Mouse (Mus musculus) ES-Bruce4 (cell line): ENCODE results near the gene Scn4a. TPM values are rescaled to one million over a fixed set of nuclear protein-coding genes. Genes with fewer than 3 reads are reported as not detected.

Experiments used
- H3K27ac ChIP-seq: 2 replicates; pipeline ENCODE4 v1.5.1; 2012; ENCODE audit warnings: low read length, inconsistent platforms; ENCODE audit not compliant: insufficient read depth
- H3K27me3 ChIP-seq: 2 replicates; pipeline ENCODE4 v1.6.1; 2012; ENCODE audit warnings: mild to moderate bottlenecking, low read length, inconsistent platforms; ENCODE audit not compliant: control insufficient read depth, poor library complexity, insufficient read depth, severe bottlenecking
- H3K36me3 ChIP-seq: 2 replicates; pipeline ENCODE4 v1.6.1; 2012; ENCODE audit warnings: inconsistent platforms, mild to moderate bottlenecking, low read length, moderate library complexity; ENCODE audit not compliant: control insufficient read depth, poor library complexity, insufficient read depth, severe bottlenecking
- H3K4me1 ChIP-seq: one replicate; pipeline ENCODE4 v1.8.1; 2011; ENCODE audit warnings: low read length; ENCODE audit not compliant: control insufficient read depth, insufficient read depth
- H3K4me3 ChIP-seq: 2 replicates; pipeline ENCODE4 v1.5.1; 2011; ENCODE audit warnings: low read depth, mild to moderate bottlenecking, low read length
- H3K9ac ChIP-seq: 2 replicates; pipeline ENCODE4 v1.6.1; 2012; ENCODE audit warnings: low read depth, mild to moderate bottlenecking, inconsistent platforms; ENCODE audit not compliant: poor library complexity, severe bottlenecking
- H3K9me3 ChIP-seq: replicated peaks from 2 replicates; pipeline ENCODE4 v1.6.1; 2012; ENCODE audit warnings: mild to moderate bottlenecking, low read length, inconsistent platforms; ENCODE audit not compliant: control insufficient read depth, poor library complexity, insufficient read depth, severe bottlenecking
- CTCF ChIP-seq: IDR thresholded peaks from one replicate; pipeline ENCODE4 v1.8.1; 2011; ENCODE audit warnings: low read depth, low read length
- EP300 ChIP-seq: IDR thresholded peaks from 2 replicates; pipeline ENCODE4 v1.6.1; 2011; ENCODE audit warnings: low read depth, low read length; ENCODE audit not compliant: insufficient read depth
- POLR2A ChIP-seq: IDR thresholded peaks from one replicate; pipeline ENCODE4 v1.8.1; 2011; ENCODE audit warnings: low read length; ENCODE audit not compliant: insufficient read depth
- polyA plus RNA-seq: library from polyadenylated mRNA; stranded (reverse); fragments of >200 nt; gene quantifications from 2 replicates; pipeline ENCODE4 v1.2.4, GENCODE M21; 2011; ENCODE audit warnings: low read depth; ENCODE audit not compliant: missing spikeins, insufficient read depth, insufficient read length

The Scn4a gene
- polyA plus RNA-seq, 1 experiment: not detected

GRCm38 (mm10) chr11:106301765-106302164, 51.3 kb downstream of the Scn4a start, which contains the start of gene Gh:
Gene Gh (minus strand): TSS chr11:106301865.
- no peak for TF ChIP-seq EP300
- TF ChIP-seq CTCF: no peak
- no peak for TF ChIP-seq POLR2A
- Histone ChIP-seq H3K36me3 (no peaks in the 10 kb centered on the region), H3K27ac (no peak within 1 kb of the TSS), H3K4me3 (no peak within 1 kb of the TSS), H3K9me3 (peaks cover 10% of the 10 kb centered on the region), H3K27me3 (no peaks in the 10 kb centered on the region), H3K9ac (no peak within 1 kb of the TSS), H3K4me1 (no peaks in the 10 kb centered on the region)

DNA sequence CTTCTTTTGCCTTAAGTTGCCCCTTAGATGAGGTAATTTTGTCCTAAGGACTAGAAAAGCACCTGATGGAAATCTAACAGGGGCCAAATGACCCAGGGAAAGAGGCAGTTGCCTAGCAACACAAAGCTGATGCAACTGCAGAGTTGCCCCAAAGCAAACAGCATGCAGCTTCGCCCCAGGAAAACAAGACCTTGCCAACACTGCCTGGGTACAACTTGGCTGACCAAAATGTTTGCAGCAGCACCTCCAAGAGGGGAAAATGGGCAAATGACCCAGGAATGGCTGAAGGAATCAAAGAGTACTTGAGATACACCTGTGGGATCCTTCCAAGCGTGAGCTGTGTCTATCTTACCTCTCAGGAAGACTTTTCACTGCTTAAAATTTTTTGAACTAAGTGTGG, 61.2 kb downstream of the Scn4a start:
- H3K9me3 ChIP-seq: 0 out of 2 replicates have a peak, but pooled peaks cover 2% of the 10 kb centered on the region
- no peaks in the 10 kb centered on the region for H3K4me1 ChIP-seq
- TF ChIP-seq EP300 (no peak), CTCF (no peak), POLR2A (no peak)
- no peak overlapping the region for H3K4me3 ChIP-seq
- H3K9ac ChIP-seq: no peak overlapping the region
- H3K36me3 ChIP-seq: no peaks in the 10 kb centered on the region
- H3K27ac ChIP-seq: no peak overlapping the region
- no peaks in the 10 kb centered on the region for H3K27me3 ChIP-seq

DNA sequence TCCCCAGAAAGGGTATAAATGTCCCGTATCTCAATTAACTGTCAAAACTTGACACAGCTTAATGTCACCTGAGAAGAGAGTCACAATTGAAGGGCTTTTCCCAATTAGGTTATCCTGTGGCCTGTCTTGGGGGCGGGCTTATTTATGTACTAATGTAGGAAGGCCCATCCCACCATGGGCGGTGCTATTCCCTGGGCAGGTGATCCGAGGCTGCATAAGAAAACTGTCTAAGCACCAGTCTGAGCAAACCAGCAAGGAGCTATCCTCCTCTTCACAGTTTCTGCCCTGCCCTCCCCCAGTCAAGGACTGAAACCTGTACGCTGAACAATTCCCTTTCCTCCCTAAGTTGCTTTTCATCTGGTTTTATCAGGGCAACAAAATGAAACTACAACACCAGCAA, 62.7 kb downstream of the Scn4a start:
- TF ChIP-seq POLR2A (no peak), CTCF (no peak), EP300 (no peak)
- Histone ChIP-seq H3K27ac (no peak overlapping the region), H3K4me1 (no peaks in the 10 kb centered on the region), H3K9ac (no peak overlapping the region), H3K27me3 (no peaks in the 10 kb centered on the region), H3K9me3 (0 out of 2 replicates have a peak, but pooled peaks cover 2% of the 10 kb centered on the region), H3K36me3 (no peaks in the 10 kb centered on the region), H3K4me3 (no peak overlapping the region)

- Histone ChIP-seq H3K9me3 (0 out of 2 replicates have a peak, but pooled peaks cover 2% of the 10 kb centered on the region), H3K4me1 (no peaks in the 10 kb centered on the region), H3K36me3 (no peaks in the 10 kb centered on the region), H3K27ac (no peak overlapping the region), H3K9ac (no peak overlapping the region), H3K4me3 (no peak overlapping the region), H3K27me3 (no peaks in the 10 kb centered on the region)
- no peak for TF ChIP-seq CTCF
- no peak for TF ChIP-seq POLR2A
- TF ChIP-seq EP300: no peak
Observed at GRCm38 (mm10) chr11:106289369-106289768, 63.7 kb downstream of the Scn4a start.

DNA sequence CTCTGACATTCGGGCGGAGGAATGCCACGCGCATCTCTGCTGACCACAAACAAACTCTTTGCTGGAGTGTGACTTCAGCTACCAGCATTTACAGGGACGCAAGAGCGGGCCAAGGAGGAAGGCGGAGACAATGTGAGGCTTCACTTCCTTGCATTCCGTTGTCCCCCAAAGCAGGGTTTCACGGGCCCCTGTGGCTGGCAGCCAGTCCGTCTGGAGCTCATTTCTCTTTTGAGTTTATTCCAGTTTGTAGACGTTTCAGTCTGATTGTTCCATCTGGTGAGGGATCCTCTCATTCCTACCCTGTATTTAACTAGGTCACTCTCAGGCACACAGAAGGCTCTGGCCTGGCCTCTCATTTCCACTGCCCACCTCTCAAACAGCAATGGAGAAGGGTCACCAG, 66.1 kb downstream of the Scn4a start:
- no peak overlapping the region for H3K9ac ChIP-seq

GRCm38 (mm10) chr11:106286206-106286605, 66.9 kb downstream of the Scn4a start:
- TF ChIP-seq CTCF: no peak
- TF ChIP-seq EP300: no peak
- TF ChIP-seq POLR2A: no peak
- no peaks in the 10 kb centered on the region for H3K9me3 ChIP-seq
- H3K27ac ChIP-seq: no peak overlapping the region
- H3K36me3 ChIP-seq: no peaks in the 10 kb centered on the region
- no peaks in the 10 kb centered on the region for H3K4me1 ChIP-seq
- no peak overlapping the region for H3K9ac ChIP-seq
- no peaks in the 10 kb centered on the region for H3K27me3 ChIP-seq
- H3K4me3 ChIP-seq: no peak overlapping the region

More for the DNA sequence above, 66.1 kb downstream of the Scn4a start:
- Histone ChIP-seq H3K27me3 (no peaks in the 10 kb centered on the region), H3K4me1 (no peaks in the 10 kb centered on the region), H3K36me3 (no peaks in the 10 kb centered on the region), H3K27ac (no peak overlapping the region), H3K9me3 (0 out of 2 replicates have a peak, but pooled peaks cover 1% of the 10 kb centered on the region), H3K4me3 (no peak overlapping the region)
- TF ChIP-seq EP300: no peak
